Mouse (Mus musculus): ENCODE results near the gene Eva1c.

DNA sequence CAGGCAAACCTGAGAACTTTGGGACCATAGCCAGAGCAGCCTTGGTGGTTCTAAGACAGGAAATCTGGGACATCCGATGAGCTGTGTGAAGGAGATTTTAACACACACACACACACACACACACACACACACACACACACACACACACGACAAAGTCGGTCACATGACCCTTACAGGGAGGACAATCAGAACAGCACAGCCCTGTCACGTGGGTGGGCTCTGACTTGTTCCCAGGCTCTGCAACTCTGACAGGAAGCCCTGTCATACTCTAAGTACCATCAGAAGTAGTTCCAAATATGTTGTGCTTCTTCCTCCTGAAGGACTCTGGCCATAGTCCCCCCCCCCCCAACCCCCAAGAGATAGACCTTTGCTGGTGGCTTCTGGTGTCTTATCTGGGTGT, 74.8 kb downstream of the Eva1c start:
- TF ChIP-seq CTCF (IDR thresholded peaks at IDR 0.05; ENCODE audit: low read depth) = no peak
- no peak for TF ChIP-seq EP300 (optimal IDR thresholded peaks at IDR 0.05)
